Mouse (Mus musculus) ovary, adult 18-20 months (tissue): ENCODE results near the gene Vamp2.

Experiments
- DNase-seq: peaks from one replicate; pipeline ENCODE4 v3.0.0; 2022; ENCODE audit warnings: low spot score, mixed read lengths

The Vamp2 gene

GRCm38 (mm10) chr11:69064259-69065133 lies 23.8 kb upstream of the Vamp2 start:
- no peak for DNase-seq

GRCm38 (mm10) chr11:69065394-69065925 lies 22.8 kb upstream of the Vamp2 start:
- no peak for DNase-seq

- DNase-seq: peak; percentile 39
Measured at GRCm38 (mm10) chr11:69066163-69066861, 22.0 kb upstream of the Vamp2 start.

DNA sequence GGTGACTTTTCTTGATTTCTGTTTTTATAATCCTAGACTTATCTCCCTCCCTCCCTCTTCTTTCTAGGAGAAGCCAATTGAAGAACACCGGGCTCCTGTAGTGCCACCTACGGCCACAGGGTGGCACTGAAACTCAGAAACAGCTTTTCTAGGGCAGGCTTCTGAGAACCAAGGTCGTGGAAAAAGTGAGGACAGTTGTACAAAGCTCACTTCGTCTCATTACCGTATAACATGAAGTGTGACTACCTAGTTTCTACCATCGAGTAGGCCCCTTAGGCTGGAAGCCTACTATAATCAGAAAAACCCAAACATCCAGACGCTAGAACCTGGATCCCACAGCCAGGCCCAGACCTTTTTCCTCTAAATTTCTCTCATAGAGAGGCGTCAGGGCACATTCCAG lies 21.3 kb upstream of the Vamp2 start:
- peak; percentile 79 for DNase-seq

- DNase-seq: peak; percentile 74
Measured at GRCm38 (mm10) chr11:69067601-69068000, 20.7 kb upstream of the Vamp2 start.

DNA sequence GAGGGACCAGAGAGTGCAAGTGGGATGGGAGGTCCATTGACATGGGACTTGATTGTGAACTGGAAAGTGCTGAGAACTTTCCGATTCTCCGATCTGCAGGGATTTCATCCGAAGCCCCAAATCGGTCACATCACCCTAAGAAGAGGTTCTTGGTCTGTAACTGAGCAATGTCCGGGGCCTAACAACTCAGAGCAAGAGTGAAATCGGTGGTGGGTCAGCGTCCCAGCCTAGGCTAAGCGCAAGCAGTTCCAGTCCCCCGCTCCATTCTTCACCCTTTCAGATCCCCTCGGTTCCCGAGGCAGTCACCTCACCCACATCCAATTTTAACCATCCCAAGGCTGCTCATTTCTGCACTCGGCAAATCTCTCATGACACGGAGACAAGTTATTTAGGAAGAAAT lies 18.2 kb upstream of the Vamp2 start:
- DNase-seq: no peak

DNA sequence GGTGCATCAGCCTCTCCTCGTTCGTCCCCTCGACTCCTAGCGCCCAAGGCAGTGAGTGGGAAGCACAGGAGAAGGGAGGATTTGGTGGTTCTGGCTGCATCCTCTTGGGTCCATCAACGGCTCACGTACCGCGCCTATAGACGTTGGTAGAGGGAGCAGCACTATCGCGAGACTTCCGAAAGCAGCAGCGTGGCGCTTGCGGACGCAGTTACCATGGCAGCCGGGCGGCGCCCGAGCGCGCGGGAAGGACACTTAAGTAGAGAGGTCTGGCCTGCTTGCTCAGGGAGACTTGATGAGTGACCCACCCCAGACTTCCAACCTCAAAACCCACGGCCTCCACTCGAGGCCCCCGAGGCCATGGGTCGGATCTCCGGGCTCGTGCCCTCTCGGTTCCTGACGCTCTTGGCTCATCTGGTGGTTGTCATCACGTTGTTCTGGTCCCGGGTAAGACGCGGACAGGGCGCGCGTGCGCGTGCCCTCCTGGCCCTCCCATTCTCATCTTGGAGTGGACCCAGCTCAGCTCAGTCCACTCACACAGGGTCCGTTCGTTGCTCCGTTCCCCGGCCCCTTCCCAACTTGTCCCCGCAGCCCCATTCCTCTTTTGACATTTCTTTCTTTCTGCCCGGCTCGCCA lies 17.6 kb upstream of the Vamp2 start, which contains the start of gene Tmem107:
Gene Tmem107, plus strand, starts transcription at position 217 of the 633 bp plus-strand sequence.
- DNase-seq: peak; percentile 91

GRCm38 (mm10) chr11:69071262-69071661 lies 17.0 kb upstream of the Vamp2 start:
- DNase-seq: no peak

- DNase-seq: no peak
Measured at GRCm38 (mm10) chr11:69072234-69072633, 16.1 kb upstream of the Vamp2 start.

DNA sequence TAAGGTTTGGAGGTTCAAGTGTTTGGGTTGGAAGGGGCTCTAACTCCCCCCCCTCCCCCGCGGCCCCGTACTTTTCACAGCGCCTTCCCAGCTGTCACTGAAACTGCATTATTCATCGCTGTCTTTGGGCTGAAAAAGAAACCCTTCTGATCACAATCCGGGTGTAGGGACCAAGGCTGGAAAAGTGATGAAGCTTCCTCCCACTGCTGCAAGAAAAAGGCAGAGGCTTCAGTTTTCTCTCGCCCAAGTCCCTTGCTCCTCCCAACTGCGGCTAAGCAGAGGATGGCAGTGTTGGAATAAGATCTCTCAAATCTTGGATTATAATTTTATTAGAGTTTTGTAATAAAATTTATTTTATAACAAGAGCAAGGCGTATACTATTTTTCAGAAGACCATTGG lies 15.6 kb upstream of the Vamp2 start:
- DNase-seq: no peak

DNA sequence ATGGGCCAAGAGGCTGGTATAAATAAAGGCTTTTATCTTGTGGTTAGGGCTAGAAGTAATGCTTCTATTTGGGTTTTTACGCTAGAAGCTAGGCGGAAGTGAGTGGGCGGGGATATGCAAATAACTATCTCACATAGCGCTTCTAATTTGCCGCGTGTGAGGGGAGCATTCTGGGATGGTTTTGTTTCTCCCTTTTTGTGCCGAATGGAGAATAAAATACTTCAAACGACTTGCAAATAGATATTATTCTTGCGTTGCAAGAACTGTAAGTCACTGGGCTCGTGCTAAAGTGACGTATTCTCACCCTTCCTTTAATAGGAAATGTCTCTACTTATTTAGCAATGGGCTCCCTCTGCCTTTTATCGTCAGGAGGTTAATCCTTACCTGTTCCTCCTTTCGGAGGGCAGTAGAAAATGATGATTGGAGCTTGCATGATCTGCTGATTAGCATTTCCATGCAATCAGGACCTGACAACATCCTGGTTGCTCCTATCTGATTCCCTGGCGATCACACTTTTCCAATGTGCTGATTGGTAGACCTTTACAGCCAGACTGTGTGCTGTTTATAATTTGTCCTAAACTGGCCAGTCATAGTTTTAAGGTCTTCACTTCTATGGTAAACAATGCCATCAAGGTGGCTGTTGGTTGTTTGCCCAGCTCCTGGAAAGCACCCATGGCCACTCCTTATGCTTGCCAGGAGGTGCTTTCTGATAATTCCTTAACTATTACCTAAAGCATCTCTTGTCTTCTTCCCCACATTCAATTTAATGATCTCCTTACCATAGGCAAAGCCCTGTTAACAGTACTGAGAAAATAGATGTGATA lies 15.0 kb upstream of the Vamp2 start:
- peak; percentile 75 for DNase-seq

GRCm38 (mm10) chr11:69073951-69074775 lies 14.1 kb upstream of the Vamp2 start:
- DNase-seq: no peak

DNA sequence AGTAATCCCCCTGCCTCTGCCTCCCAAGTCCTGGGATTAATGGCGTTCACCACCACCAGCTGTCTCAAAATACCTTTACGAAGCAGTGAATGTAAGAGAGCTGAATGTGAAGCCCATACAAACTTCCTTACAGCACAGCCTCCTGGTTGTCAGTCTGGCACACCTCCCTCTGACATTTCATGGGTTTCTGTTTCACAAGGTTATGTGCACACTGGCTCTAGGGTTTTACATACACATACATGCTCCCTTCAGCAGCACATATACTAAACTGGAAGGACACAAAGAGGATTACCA lies 13.6 kb upstream of the Vamp2 start:
- no peak for DNase-seq

- DNase-seq: no peak
Measured at GRCm38 (mm10) chr11:69075764-69076479, 12.4 kb upstream of the Vamp2 start.

DNA sequence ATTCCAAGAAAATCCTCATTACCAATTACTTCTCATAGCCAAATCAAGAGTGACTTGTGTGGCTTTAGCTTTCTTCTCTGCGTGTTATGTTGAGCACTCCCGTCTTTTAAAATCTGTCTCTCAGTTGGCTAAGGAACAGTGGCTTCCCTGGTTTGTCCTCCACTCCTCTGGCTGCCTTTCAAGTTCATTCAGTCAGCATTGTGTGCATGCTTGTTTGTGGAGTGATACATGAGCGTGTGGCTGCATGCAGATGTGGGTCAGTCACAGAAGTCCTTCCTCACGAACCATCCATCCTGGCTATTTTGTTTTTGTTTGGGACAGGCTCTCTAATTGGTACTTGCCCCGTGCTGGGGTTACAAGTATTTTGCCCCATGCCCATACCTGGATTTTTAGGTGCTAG lies 11.7 kb upstream of the Vamp2 start:
- no peak for DNase-seq

DNA sequence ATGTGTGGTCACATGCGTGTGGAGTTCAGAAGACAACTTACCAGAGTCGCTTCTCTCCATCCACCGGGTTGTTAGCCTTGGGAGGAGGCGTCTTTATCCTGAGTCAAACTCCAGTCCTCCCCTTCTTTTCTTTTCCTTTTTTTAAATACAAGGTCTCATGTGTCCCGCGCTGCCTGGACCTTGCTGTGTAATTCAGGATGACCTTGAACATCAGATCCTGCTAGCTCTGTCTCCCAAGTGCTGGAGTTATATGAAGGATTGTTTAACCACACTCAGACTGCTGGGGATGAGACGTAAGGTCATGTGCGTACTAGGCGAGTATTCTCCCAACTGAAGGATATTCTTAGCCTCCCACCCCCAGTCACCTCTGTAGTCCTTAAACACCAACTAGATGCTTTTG lies 11.0 kb upstream of the Vamp2 start:
- no peak for DNase-seq

GRCm38 (mm10) chr11:69078041-69078440 lies 10.2 kb upstream of the Vamp2 start:
- no peak for DNase-seq

- DNase-seq: no peak
Measured at GRCm38 (mm10) chr11:69078805-69079438, 9.4 kb upstream of the Vamp2 start.

DNA sequence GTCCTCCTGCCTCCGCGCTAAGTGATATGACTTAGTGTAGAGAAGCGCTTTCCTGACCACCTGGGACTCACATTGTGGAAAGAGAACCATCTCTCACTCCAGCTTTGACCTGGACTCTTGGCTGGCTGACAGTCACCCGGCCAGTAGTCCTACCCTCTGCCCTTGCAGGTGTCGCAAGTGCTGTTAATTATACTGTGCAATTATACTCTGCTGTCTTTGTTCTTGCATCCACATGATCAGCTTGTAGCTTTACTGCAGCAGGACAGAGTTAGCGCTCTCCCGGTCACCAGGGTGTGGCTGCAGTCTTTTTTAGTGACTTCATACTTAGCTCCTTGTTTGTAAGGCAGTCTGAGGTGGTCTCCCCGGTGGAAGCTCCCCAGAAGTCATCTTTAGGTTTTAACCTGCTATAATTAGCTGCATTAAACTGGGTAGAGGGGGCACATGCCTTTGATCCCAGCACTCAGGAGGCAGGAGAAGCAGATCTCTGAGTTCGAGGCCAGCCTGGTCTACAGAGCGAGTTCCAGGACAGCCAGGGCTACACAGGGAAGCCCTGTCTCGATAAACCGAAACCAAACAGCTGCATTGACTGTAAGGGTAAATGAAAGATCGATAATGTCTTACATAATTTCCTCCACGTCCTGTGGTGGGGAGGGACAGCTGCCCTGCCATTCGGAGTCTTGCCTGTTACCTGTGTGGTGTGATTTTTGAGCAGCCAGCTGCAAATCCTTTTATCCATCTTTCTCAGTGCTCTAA lies 8.0 kb upstream of the Vamp2 start:
- DNase-seq: no peak
